Mouse (Mus musculus) CH12.LX (cell line): Measurements from ENCODE around the gene Psmc1.

Experiments
- CTCF ChIP-seq, 2 experiments: IDR thresholded peaks in 1 of 2; conservative IDR thresholded peaks in 1 of 2; 2 replicates each; pipeline ENCODE4 v1.5.1; 2011 to 2012; ENCODE audit warnings: low read depth in 2 of 2, low read length in 2 of 2, improper control_type of control experiment in 1 of 2, inconsistent platforms in 1 of 2, mild to moderate bottlenecking in 1 of 2, moderate library complexity in 1 of 2
- ELF1 ChIP-seq: IDR thresholded peaks from 2 replicates; pipeline ENCODE4 v1.6.1; 2014; ENCODE audit warnings: low read depth, mild to moderate bottlenecking, inconsistent platforms, low read length, improper control_type of control experiment
- EP300 ChIP-seq: IDR thresholded peaks from 2 replicates; pipeline ENCODE4 v1.6.1; 2011; ENCODE audit warnings: low read length, improper control_type of control experiment
- MAX ChIP-seq: IDR thresholded peaks from 2 replicates; pipeline ENCODE4 v1.6.1; 2011; ENCODE audit warnings: low read length, improper control_type of control experiment
- NRF1 ChIP-seq: IDR thresholded peaks from 2 replicates; pipeline ENCODE4 v1.6.1; 2014; ENCODE audit warnings: low read depth, mild to moderate bottlenecking, inconsistent platforms, low read length, improper control_type of control experiment, moderate library complexity
- POLR2A ChIP-seq: IDR thresholded peaks from 2 replicates; pipeline ENCODE4 v1.6.1; 2011; ENCODE audit warnings: low read depth, mild to moderate bottlenecking, improper control_type of control experiment, low read length
- RAD21 ChIP-seq: IDR thresholded peaks from 2 replicates; pipeline ENCODE4 v1.6.1; 2011; ENCODE audit warnings: low read depth, mild to moderate bottlenecking, low read length, improper control_type of control experiment, moderate library complexity
- RCOR1 ChIP-seq: conservative IDR thresholded peaks from 2 replicates; pipeline ENCODE4 v1.6.1; 2012; ENCODE audit warnings: low read depth, mild to moderate bottlenecking, inconsistent platforms, low read length, improper control_type of control experiment
- UBTF ChIP-seq: IDR thresholded peaks from 2 replicates; pipeline ENCODE4 v1.6.1; 2012; ENCODE audit warnings: low read depth, mild to moderate bottlenecking, inconsistent platforms, low read length, improper control_type of control experiment, moderate library complexity
- ZC3H11A ChIP-seq: IDR thresholded peaks from 2 replicates; pipeline ENCODE4 v1.6.1; 2012; ENCODE audit warnings: low read depth, mild to moderate bottlenecking, inconsistent platforms, low read length, improper control_type of control experiment
- ZKSCAN1 ChIP-seq: IDR thresholded peaks from 2 replicates; pipeline ENCODE4 v1.6.1; 2012; ENCODE audit warnings: low read depth, inconsistent platforms, low read length, improper control_type of control experiment, borderline replicate concordance

GRCm38 (mm10) chr12:100104530-100104929 is 5.4 kb upstream of the Psmc1 start:
- TF ChIP-seq RAD21, result no peak
- no peak for TF ChIP-seq MAX
- TF ChIP-seq ZKSCAN1, result no peak
- TF ChIP-seq ZC3H11A, result no peak
- no peak for TF ChIP-seq CTCF (conservative IDR thresholded peaks at IDR 0.05 in 1 of 2, IDR thresholded peaks at IDR 0.05 in 1 of 2; ENCODE audit: low read depth in 2 of 2, low read length in 2 of 2)
- TF ChIP-seq POLR2A, result no peak
- no peak for TF ChIP-seq EP300
- TF ChIP-seq NRF1, result no peak
- no peak for TF ChIP-seq ELF1
- no peak for TF ChIP-seq RCOR1
- no peak for TF ChIP-seq UBTF
